Mouse (Mus musculus) retina, postnatal 1 day (tissue): ENCODE measurements around the gene Arpc1a.

Source experiments
- DNase-seq: peaks from one replicate; pipeline ENCODE4 v3.0.0-alpha.2; 2012

Arpc1a gene

GRCm38 (mm10) chr5:145147748-145148147 is 64.1 kb downstream of the Arpc1a start:
- no peak for DNase-seq

- DNase-seq, result no peak
Measured at GRCm38 (mm10) chr5:145149294-145149693, 65.7 kb downstream of the Arpc1a start.

GRCm38 (mm10) chr5:145152690-145153089 is 69.1 kb downstream of the Arpc1a start:
- DNase-seq, result no peak
